Mouse (Mus musculus): ENCODE results near the gene Urod.

The Urod gene

DNA sequence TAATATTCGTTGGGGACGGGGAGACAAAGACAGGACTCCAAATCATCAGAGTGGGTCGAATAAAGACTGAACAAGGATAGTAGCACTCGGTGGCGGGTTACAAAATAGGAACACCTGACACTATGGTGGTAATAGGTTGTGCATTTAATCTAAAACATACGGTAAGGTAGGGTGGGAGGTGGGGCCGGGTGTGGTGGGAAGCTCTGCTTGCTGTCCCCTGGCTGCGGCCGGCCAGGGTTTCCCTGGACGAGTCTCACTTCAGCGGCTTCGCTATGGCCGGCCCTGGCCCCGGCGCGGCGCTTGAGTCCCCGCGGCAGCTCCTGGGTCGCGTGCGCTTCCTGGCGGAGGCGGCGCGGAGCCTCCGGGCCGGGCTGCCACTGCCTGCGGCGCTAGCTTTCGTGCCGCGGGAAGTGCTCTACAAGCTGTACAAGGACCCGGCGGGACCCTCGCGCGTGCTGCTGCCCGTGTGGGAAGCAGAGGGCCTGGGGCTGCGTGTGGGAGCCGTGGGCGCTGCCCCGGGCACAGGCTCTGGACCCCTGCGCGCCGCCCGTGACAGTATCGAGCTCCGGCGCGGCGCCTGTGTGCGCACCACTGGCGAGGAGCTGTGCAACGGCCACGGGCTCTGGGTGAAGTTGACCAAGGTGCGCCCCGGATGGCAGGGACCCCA lies 1.1 kb upstream of the Urod start, which contains the start of gene Hectd3:
TSS of gene Hectd3 (plus strand) at position 187 of the 667 bp plus-strand sequence.
- DNase-seq = peak; percentile 65

DNA sequence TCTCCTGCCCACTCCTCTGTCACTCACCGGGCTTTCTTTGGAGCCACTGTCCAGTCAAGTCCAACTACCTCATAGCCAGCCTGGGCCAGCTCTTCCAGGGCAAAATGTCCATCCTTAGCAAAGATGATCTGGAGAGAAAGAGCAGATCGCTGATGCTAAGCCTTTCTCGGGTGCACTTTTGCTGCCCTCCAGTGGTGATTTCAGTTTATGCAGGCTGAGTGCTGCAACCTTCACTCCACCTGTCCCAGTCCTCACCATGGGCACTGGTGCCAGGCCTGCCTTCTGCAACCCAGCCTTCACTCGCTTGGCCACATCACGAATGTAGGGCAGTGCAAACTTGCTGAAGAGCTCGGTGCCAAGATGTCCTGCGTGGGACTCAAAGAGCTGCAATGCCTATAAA lies 2.8 kb downstream of the Urod start:
- DNase-seq = peak; percentile 86

DNA sequence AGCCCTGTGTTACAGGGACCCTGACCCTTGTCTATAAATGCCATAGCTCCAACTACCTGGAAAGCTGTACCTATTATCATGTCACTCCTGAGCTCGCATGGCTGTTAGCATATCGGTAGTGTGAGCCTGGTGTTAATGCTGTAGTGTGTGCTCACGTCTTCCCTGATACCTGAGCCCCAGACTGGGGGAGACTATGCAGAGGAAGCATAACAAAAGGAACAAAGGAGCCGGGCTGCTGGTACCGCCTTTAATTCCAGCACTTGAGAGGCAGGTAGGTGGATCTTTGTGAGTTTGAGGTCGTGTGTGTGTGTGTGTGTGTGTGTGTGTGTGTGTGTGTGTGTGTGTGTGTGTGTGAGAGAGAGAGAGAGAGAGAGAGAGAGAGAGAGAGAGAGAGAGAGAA lies 4.5 kb downstream of the Urod start:
- DNase-seq = no peak

DNA sequence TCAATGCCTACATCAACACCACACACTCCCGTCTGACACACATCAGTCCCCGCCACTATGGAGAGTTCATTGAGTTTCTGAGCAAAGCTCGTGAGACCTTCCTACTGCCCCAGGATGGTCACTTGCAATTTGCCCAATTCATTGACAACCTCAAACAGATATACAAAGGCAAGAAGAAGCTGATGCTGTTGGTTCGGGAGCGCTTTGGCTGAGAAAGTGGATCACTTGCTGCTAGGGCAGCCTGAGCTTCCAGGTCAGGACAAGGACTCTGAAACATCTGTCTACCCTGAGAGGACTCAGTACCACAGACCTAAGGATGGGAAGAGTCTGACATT lies 7.1 kb downstream of the Urod start:
- no peak for DNase-seq

DNA sequence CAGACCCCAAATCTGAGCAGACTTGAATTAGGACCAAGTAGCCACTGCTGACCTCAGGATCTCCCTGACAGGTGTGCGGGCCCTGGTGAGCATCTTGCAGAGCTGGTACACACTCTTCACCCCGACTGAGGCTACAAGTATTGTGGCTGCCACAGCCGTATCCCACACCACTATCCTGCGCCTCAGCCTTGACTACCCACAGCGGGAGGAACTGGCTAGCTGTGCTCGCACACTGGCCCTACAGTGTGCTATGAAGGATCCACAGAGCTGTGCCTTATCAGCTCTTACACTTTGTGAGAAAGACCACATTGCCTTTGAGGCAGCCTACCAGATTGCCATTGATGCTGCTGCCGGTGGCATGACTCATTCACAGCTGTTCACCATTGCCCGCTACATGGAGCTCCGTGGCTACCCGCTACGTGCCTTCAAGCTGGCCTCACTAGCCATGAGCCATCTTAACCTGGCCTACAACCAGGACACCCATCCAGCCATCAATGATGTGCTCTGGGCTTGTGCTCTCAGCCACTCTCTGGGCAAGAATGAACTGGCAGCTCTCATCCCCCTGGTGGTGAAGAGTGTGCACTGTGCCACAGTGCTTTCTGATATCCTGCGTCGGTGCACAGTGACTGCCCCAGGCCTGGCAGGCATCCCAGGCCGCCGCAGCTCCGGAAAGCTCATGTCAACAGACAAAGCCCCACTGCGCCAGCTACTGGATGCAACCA lies 7.7 kb downstream of the Urod start:
- peak; percentile 80 for DNase-seq

DNA sequence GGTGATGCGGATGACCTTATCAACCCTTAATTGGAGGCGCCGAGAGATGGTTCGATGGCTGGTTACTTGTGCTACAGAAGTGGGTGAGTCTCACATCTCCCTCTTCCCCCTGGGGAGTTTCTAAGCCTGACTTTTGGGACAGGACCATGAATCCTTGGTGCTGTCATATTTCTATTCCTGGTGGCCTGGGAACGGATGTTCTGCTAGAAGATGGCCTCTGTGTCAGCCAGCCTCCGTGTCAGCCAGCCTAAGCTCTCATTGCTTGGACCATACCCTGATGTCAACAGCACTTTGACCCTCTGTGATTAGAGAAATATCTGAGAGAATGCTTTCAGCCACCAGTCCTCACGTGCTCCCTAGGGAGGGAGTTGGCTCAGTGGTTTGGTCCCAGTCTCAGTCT lies 8.5 kb downstream of the Urod start:
- no peak for DNase-seq

DNA sequence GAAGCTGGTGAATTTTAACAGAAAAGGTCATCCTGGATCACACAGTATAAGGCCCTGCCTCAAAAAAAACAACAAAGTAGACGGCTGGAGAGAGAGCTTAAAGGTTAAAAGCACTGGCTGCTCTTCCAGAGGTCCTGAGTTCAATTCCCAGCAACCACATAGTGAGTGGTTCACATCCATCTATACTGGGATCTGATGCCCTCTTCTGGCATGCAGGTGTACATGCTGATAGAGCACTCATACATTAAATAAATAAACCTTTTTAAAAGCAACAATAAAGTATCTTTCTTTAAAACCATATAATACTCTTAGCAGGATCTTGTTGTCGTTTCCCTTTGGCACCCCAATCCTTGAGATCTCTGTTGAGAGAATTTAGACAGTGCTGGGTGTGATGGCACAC lies 17.7 kb downstream of the Urod start:
- no peak for DNase-seq

DNA sequence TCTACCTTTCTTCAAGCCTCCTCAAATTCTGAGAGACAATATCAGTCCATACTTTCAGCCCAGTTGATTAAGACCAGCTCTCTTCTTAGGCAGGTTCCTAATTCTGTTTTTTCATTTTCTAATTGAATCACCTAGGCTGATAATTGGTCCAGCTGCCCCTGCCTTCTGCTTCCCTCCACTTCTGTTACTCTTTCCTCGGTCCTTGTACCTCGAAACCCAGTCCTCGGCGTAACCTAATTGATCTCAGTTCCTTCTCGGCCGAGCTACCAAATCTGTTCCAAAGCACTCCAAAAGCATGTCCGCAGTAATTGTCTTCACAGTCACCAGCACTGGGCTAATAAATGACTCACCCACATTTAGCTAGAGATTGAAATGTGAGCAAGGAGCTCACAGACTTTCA lies 39.3 kb downstream of the Urod start:
- no peak for DNase-seq

DNA sequence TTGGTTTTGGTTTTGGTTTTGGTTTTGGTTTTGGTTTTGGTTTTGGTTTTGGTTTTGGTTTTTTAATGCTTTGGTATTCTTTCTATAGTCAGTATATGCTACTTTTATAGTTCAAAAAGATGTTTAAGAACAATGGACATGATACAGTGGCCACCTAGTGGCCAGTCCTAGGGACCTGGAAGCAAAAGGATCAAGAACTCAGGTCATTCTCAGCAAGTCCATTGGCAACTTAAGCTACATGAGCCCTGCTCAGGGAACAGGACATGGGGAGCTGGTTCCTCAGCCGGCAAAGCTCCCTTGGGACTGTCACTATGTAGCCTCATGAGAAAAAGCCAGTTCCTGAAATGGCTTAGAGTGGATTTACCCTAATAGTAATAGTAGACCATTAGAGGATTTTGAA lies 42.6 kb downstream of the Urod start:
- no peak for DNase-seq

DNA sequence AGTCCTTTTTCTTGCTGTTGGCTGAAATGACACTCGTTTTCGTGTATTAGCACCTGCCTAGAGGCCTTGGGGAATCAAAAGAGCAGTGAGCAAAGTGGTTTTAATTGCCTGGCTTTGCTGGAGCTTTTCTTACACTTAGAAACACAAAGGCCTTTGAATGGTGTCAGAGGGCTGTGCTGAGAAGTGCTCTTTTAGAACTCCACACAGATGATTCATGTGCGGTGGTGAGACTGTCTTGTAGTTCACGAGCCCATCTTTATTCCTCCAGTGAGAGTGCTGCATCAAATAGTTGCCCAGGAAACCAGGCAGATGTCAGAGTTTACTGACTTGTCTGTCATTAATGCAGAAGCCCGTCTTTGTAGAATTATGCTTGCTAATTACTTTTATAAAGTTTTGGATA lies 50.2 kb downstream of the Urod start:
- no peak for DNase-seq

DNA sequence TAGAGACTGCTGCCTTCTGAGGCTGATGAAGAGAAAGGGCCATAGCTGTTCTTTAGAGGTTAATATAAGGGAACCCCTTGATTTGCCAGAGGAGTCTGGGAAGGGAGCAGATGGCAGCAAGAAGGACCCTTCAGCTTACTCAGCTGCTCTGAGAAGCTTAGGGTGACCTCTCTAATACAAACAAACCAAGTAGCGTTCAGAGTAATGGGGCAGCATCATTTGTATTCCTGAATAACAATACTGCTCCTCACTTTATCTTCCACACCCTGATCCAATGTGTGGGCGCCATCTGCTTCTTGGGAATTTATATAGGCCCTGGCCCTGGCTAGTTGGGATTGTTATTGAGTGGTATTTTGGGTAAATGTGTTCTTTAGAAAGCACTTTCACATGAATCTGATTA lies 51.5 kb downstream of the Urod start:
- no peak for DNase-seq

Data from lung, postnatal 14 days (tissue).